Mouse (Mus musculus) C2C12 (cell line): ENCODE measurements around the gene Camkmt. TPM values are rescaled to one million over a fixed set of nuclear protein-coding genes. Genes with fewer than 3 reads are reported as not detected.

Source experiments
- H3K27me3 ChIP-seq: one replicate; pipeline ENCODE4 v1.6.1; 2011; ENCODE audit not compliant: control insufficient read depth, insufficient read depth, insufficient read length
- H3K36me3 ChIP-seq: one replicate; pipeline ENCODE4 v1.6.1; 2011; ENCODE audit not compliant: control insufficient read depth, insufficient read depth
- H3K4me3 ChIP-seq: one replicate; pipeline ENCODE4 v1.5.1; 2011; ENCODE audit warnings: mild to moderate bottlenecking, control low read depth; ENCODE audit not compliant: poor library complexity, insufficient read depth, severe bottlenecking
- H3K79me2 ChIP-seq: one replicate; pipeline ENCODE4 v1.6.1; 2011; ENCODE audit not compliant: control insufficient read depth, insufficient read depth
- H3K79me3 ChIP-seq: one replicate; pipeline ENCODE4 v1.6.1; 2011; ENCODE audit warnings: low read depth, control low read depth
- H3ac ChIP-seq: one replicate; pipeline ENCODE3; 2011; ENCODE audit warnings: low read depth; ENCODE audit not compliant: control insufficient read depth, insufficient read length
- CEBPB ChIP-seq: IDR thresholded peaks from one replicate; pipeline ENCODE4 v1.6.1; 2011; ENCODE audit warnings: low read depth, mild to moderate bottlenecking, control low read depth, moderate library complexity
- CTCF ChIP-seq: IDR thresholded peaks from one replicate; pipeline ENCODE4 v1.5.1; 2011; ENCODE audit not compliant: control insufficient read depth, insufficient read depth, insufficient read length
- FOSL1 ChIP-seq: IDR thresholded peaks from one replicate; pipeline ENCODE4 v1.8.0; 2011; ENCODE audit warnings: mild to moderate bottlenecking, low read length; ENCODE audit not compliant: poor library complexity, insufficient read depth, severe bottlenecking
- MAX ChIP-seq: IDR thresholded peaks from one replicate; pipeline ENCODE4 v1.6.1; 2011; ENCODE audit warnings: mild to moderate bottlenecking, control low read depth
- MYOD1 ChIP-seq: IDR thresholded peaks from one replicate; pipeline ENCODE4 v1.6.1; 2011; ENCODE audit warnings: low read depth; ENCODE audit not compliant: control insufficient read depth, insufficient read length
- MYOG ChIP-seq: IDR thresholded peaks from one replicate; pipeline ENCODE4 v1.6.1; 2011; ENCODE audit not compliant: control insufficient read depth, insufficient read length; ENCODE audit errors: extremely low read depth
- USF1 ChIP-seq: IDR thresholded peaks from one replicate; pipeline ENCODE4 v1.6.1; 2011; ENCODE audit warnings: low read depth, mild to moderate bottlenecking, control low read depth, moderate library complexity
- polyA plus RNA-seq: library from polyadenylated mRNA; unstranded; fragments of >200 nt; fragmentation: generic; extraction: Trizol; gene quantifications from one replicate; pipeline ENCODE4 v1.2.1, GENCODE M21; 2012; ENCODE audit warnings: missing spikeins

The Camkmt gene
- polyA plus RNA-seq, 1 experiment: 1.6 TPM

DNA sequence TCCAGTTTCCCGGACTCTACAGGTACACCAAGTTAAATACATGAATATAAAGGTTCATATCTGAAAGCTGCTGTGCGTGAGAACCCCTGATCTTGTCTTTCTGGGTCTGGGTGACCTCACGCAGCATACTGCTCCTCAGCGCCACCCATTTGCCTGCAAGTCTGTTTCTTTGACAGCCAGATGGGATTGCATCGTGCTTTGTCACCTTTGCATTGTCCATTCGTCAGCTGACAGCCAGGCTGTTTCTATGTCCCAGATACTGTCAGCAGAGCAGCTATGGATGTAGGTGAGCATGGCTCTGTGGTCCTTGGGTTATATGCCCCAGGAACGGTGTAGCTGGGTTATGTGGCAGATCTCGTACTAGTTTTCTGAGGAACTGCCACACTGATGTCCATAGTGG is 278.4 kb downstream of the Camkmt start:
- H3K36me3 ChIP-seq: no peaks in the 10 kb centered on the region
- no peaks in the 10 kb centered on the region for H3K27me3 ChIP-seq
- no peak overlapping the region for H3K4me3 ChIP-seq
- no peaks in the 10 kb centered on the region for H3K79me3 ChIP-seq
- H3K79me2 ChIP-seq: no peaks in the 10 kb centered on the region
- TF ChIP-seq MAX (no peak), FOSL1 (no peak), CEBPB (no peak), MYOG (no peak), USF1 (no peak), MYOD1 (no peak)
- no peak overlapping the region for H3ac ChIP-seq

GRCm38 (mm10) chr17:85372076-85372475 is 281.7 kb downstream of the Camkmt start:
- no peaks in the 10 kb centered on the region for H3K79me3 ChIP-seq
- no peaks in the 10 kb centered on the region for H3K36me3 ChIP-seq
- no peak overlapping the region for H3ac ChIP-seq
- TF ChIP-seq CTCF: no peak
- no peak for TF ChIP-seq FOSL1
- no peak for TF ChIP-seq CEBPB
- no peak for TF ChIP-seq MAX
- no peak for TF ChIP-seq MYOG
- no peak for TF ChIP-seq MYOD1
- TF ChIP-seq USF1: no peak
- H3K79me2 ChIP-seq: no peaks in the 10 kb centered on the region
- H3K27me3 ChIP-seq: no peaks in the 10 kb centered on the region
- no peak overlapping the region for H3K4me3 ChIP-seq

DNA sequence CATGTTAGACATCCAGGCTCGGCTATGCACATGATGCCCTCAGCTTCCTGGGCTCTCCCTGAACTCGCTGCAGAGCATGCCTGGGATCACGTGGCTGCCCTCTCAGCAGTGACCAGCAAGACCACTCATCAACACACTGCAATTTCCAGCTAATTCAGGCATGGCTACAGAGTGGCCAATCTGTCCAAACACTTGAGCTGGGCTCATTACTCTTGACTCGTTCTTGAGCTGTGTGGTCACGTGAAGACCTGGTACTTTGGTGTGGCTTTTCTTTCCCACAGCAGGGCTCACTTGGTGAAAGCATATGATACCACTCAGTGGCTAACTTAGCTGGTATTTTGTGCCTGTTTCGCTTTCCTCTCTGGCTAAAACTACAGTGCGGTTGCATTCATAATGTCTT is 282.2 kb downstream of the Camkmt start:
- TF ChIP-seq MYOG (no peak), USF1 (no peak), FOSL1 (no peak), CEBPB (no peak), MAX (no peak), MYOD1 (no peak), CTCF (no peak)

DNA sequence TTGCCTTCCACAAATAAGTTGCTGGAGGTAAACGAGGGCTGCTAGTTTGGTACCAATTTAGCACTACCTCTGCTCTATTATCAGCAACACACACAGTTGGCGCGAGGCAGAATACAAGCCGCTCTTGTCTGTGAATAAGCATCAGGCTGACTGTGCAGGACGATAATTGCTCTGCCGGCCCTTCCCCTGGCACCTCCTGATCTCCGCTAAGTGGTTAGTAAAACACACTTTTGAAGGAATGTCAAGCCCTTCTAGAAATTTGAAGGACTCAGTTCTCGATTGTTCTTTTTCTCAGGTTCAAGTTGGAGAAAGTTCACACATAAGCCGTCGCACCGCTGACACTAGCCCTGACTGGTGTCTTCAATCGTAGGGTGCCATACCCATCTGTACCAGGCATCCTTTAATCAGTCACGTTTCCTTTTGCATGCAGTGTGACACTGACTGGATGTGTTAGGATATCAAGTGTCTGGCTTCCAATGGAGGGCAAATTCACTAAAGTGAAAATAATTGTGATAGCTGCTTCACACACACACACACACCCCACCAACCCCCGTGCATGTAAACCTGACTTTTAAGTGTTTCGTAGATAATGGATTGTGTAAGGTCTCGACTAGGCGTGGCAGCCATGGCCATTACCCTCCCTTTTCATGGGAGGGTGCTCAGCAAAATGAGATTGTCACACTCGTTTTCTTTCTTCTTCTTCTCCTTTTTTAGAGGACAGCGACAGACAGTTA is 283.9 kb downstream of the Camkmt start:
- Histone ChIP-seq H3K79me3 (no peaks in the 10 kb centered on the region), H3K36me3 (no peaks in the 10 kb centered on the region), H3K79me2 (no peaks in the 10 kb centered on the region), H3K4me3 (no peak overlapping the region), H3ac (no peak overlapping the region), H3K27me3 (no peaks in the 10 kb centered on the region)
- TF ChIP-seq CTCF (no peak), MYOG (no peak), CEBPB (no peak), MAX (no peak), USF1 (no peak), FOSL1 (no peak), MYOD1 (no peak)

More for the DNA sequence above, 282.2 kb downstream of the Camkmt start:
- Histone ChIP-seq H3K79me2 (no peaks in the 10 kb centered on the region), H3K4me3 (no peak overlapping the region), H3K36me3 (no peaks in the 10 kb centered on the region), H3ac (no peak overlapping the region), H3K79me3 (no peaks in the 10 kb centered on the region), H3K27me3 (no peaks in the 10 kb centered on the region)

DNA sequence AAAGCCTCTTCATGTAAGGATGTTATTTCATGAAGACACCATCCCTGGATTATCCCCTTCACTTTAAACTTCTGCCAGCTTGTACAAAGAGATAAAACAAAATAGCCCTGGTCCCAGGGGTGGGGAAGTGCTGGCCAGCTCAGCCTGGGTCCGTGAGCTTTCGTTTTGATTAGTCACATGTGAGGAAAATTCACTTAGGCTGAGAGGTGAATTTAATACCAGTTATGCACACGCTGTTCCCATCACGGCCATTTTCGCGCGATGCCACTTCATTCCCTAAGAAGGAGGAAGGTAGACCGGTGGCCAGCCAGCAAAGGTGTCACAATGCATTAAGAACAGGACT is 284.5 kb downstream of the Camkmt start:
- Histone ChIP-seq H3K36me3 (no peaks in the 10 kb centered on the region), H3K27me3 (no peaks in the 10 kb centered on the region), H3K79me3 (no peaks in the 10 kb centered on the region), H3K4me3 (no peak overlapping the region), H3ac (no peak overlapping the region), H3K79me2 (no peaks in the 10 kb centered on the region)
- TF ChIP-seq CTCF (no peak), MYOD1 (no peak), MAX (no peak), CEBPB (no peak)

DNA sequence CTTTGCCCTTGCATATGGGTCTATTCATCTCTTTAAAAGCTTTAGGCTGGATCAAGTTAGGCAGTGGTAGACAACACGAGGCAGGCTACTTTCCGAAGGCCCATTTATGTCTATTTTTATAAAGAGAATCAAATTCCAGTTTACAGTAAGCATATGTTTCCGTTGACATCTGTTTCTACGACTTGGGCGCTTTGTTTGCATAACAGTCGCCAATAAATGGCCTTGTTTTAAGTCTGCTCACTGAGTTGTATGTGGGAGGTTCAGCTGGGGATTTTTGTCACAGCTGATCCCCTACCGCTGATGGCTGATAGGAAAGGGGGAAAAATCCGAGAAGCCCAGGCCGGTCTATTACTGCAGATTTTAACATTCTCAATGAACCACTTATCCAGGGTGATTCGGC is 285.2 kb downstream of the Camkmt start:
- Histone ChIP-seq H3K79me2 (no peaks in the 10 kb centered on the region), H3ac (no peak overlapping the region), H3K36me3 (no peaks in the 10 kb centered on the region), H3K4me3 (no peak overlapping the region), H3K27me3 (no peaks in the 10 kb centered on the region), H3K79me3 (no peaks in the 10 kb centered on the region)
- TF ChIP-seq MYOD1: no peak
- TF ChIP-seq CTCF: no peak
- no peak for TF ChIP-seq USF1
- TF ChIP-seq MYOG: no peak
- no peak for TF ChIP-seq CEBPB
- TF ChIP-seq MAX: no peak
- no peak for TF ChIP-seq FOSL1
